Mouse (Mus musculus): Measurements from ENCODE around the gene Cmss1. TPM values are rescaled to one million over a fixed set of nuclear protein-coding genes. Genes with fewer than 3 reads are reported as not detected.

Gene Cmss1
- polyA plus RNA-seq, 1 experiment from 2014 or later = 50.4 TPM

DNA sequence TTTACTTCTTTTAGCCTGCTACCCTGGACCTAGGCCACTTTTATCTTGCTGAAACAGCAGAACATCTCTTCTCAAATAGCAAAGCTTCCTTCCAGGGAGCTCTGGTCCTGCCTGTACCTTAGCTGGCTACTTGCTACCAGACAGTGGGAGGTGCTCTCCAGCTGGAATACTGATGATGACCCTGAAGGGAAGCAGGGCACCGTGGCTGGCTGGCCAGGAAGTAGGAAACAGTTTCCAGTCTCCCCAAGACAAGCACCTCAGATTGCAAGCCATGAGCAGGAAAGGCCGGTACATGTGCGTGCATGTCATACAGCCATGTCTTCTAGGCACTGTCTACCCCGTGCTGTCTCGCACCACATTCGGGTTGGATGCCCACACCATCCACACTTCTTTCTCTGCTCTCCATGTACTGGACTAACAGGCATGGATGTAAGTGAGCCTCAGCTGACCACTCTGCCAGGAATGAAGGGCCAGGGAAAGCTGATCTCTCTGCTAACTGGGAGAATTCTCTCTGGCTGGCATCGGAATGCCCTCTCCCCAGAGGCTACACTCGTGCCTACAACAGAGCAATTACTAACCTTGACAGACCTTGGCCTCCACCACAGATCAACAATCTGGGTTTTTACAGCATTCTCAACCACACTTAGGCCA lies 236.7 kb downstream of the Cmss1 start:
- no peaks in the 10 kb centered on the region for H3K36me3 ChIP-seq (ENCODE audit: control insufficient read depth, insufficient read depth, low read length)
- no peak overlapping the region for H3K9ac ChIP-seq (replicated peaks; ENCODE audit: low read depth, low read length)
- no peak overlapping the region for H3K4me3 ChIP-seq (ENCODE audit: low read depth, low read length)
- H3K9me3 ChIP-seq (ENCODE audit: control insufficient read depth, low read depth, low read length) = no peaks in the 10 kb centered on the region
- H3K27me3 ChIP-seq (ENCODE audit: control insufficient read depth, insufficient read depth, low read length) = no peaks in the 10 kb centered on the region
- H3K27ac ChIP-seq (ENCODE audit: low read length) = no peak overlapping the region
- WGBS = 78% methylated on average over 8 of the region's 8 CpGs
- H3K4me2 ChIP-seq (replicated peaks; ENCODE audit: low read depth, low read length) = no peak overlapping the region
- ATAC-seq (ENCODE audit: insufficient number of reproducible peaks, insufficient read depth, low FRiP score, low read depth) = no peak
- peaks cover 5% of the 10 kb centered on the region; the same call in 1 of the 2 replicates for H3K4me1 ChIP-seq (ENCODE audit: control insufficient read depth, insufficient read depth, low read length)

DNA sequence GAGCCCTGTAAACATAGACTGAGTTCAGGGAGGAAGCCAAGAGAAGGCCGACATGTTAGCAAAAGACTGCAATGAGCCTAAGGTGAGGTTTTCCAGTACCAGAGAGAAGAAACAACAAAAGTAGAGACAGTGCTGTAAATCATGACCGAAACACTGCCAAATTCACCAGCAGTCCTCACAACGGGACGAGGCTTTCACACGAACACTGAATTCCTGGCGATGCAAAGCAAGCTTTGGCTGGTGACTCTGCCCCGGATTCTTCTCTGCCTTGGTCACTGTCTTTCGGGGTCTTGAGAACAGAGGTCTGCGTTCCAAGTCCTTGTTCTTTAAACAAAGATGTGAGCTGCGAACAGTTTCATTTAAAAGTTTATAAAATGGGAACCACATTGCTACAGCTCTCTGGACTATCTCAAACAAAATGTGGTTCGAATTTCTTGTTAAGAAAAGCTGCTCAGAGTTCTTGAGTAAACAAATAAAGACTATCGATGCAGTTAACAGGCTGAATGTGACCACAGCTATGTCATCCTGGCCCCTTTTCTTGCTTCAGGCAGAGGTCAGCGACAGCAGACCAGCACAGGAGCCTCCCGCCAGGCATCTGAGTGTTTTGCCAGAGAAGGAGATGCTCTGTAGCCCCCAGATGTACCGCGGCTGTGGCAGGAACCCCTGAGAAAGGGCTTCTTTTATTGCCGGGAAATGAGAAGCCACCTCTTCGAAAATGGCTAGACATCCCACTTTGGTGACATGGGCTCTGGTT lies 239.5 kb downstream of the Cmss1 start:
- no peak; the same call in 1 of the 2 replicates for ATAC-seq (ENCODE audit: insufficient number of reproducible peaks, insufficient read depth, low FRiP score, low read depth)
- Histone ChIP-seq H3K36me3 (ENCODE audit: control insufficient read depth, insufficient read depth, low read length) (no peaks in the 10 kb centered on the region), H3K4me3 (ENCODE audit: low read depth, low read length) (no peak overlapping the region), H3K27me3 (ENCODE audit: control insufficient read depth, insufficient read depth, low read length) (no peaks in the 10 kb centered on the region), H3K9ac (replicated peaks; ENCODE audit: low read depth, low read length) (no peak overlapping the region), H3K27ac (ENCODE audit: low read length) (peak overlapping the region; percentile 72; the same call in 1 of the 2 replicates), H3K4me2 (replicated peaks; ENCODE audit: low read depth, low read length) (0 out of 2 replicates have a peak overlapping the region, but pooled peaks have one; percentile 8), H3K9me3 (ENCODE audit: control insufficient read depth, low read depth, low read length) (no peaks in the 10 kb centered on the region), H3K4me1 (ENCODE audit: control insufficient read depth, insufficient read depth, low read length) (peaks cover 11% of the 10 kb centered on the region)
- WGBS = 36% methylated on average over 18 of the region's 18 CpGs

DNA sequence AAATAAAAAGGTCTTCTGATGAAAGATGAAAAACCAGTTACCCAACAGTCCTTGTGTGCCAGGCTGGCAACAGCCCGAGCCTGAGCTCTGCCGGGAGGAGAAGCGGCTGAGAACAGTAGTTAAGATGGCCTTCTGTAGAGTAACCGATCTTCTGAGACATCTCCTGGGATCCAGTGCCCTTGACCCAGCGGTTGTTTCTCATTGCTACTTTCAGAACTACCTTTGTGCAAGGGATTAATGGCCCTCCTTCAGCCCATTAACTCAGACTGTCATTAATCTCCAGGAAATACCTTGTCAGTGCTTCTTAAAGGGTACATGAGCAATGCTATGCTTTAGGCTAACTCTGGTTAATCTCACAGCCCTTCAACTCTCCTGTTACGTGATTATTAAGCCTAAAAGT lies 240.5 kb downstream of the Cmss1 start:
- no peak overlapping the region for H3K4me3 ChIP-seq (ENCODE audit: low read depth, low read length)
- H3K27ac ChIP-seq (ENCODE audit: low read length) = no peak overlapping the region; the same call in 1 of the 2 replicates
- H3K4me2 ChIP-seq (replicated peaks; ENCODE audit: low read depth, low read length) = no peak overlapping the region
- no peak overlapping the region for H3K9ac ChIP-seq (replicated peaks; ENCODE audit: low read depth, low read length)
- H3K4me1 ChIP-seq (ENCODE audit: control insufficient read depth, insufficient read depth, low read length) = peaks cover 11% of the 10 kb centered on the region
- WGBS = 21% methylated on average over 6 of the region's 6 CpGs
- H3K36me3 ChIP-seq (ENCODE audit: control insufficient read depth, insufficient read depth, low read length) = no peaks in the 10 kb centered on the region
- no peak for ATAC-seq (ENCODE audit: insufficient number of reproducible peaks, insufficient read depth, low FRiP score, low read depth)
- no peaks in the 10 kb centered on the region for H3K27me3 ChIP-seq (ENCODE audit: control insufficient read depth, insufficient read depth, low read length)
- no peaks in the 10 kb centered on the region for H3K9me3 ChIP-seq (ENCODE audit: control insufficient read depth, low read depth, low read length)

DNA sequence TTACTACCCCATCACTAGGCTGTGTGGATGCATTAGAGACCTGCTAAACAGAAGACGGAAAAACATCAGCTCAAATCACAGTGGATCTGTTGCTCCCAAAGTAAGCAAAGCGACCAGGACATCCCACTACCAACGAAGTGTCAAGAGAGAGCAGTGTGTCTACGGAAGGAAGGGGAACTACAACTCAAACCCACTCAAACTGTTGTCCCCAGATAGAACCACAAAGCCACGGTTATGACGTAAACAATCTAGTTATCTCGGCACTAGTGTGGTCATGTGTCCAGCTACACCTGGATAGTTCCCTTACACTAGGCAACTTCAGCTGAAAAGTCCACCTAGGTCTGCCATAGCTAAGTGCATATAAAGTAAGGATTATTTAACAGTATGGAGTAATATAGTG lies 242.2 kb downstream of the Cmss1 start:
- Histone ChIP-seq H3K27ac (ENCODE audit: low read length) (no peak overlapping the region), H3K9me3 (ENCODE audit: control insufficient read depth, low read depth, low read length) (no peaks in the 10 kb centered on the region), H3K4me2 (replicated peaks; ENCODE audit: low read depth, low read length) (no peak overlapping the region), H3K27me3 (ENCODE audit: control insufficient read depth, insufficient read depth, low read length) (no peaks in the 10 kb centered on the region), H3K9ac (replicated peaks; ENCODE audit: low read depth, low read length) (no peak overlapping the region), H3K36me3 (ENCODE audit: control insufficient read depth, insufficient read depth, low read length) (no peaks in the 10 kb centered on the region), H3K4me3 (ENCODE audit: low read depth, low read length) (no peak overlapping the region), H3K4me1 (ENCODE audit: control insufficient read depth, insufficient read depth, low read length) (peaks cover 11% of the 10 kb centered on the region)
- 70% methylated on average over 7 of the region's 7 CpGs for WGBS
- no peak for ATAC-seq (ENCODE audit: insufficient number of reproducible peaks, insufficient read depth, low FRiP score, low read depth)

DNA sequence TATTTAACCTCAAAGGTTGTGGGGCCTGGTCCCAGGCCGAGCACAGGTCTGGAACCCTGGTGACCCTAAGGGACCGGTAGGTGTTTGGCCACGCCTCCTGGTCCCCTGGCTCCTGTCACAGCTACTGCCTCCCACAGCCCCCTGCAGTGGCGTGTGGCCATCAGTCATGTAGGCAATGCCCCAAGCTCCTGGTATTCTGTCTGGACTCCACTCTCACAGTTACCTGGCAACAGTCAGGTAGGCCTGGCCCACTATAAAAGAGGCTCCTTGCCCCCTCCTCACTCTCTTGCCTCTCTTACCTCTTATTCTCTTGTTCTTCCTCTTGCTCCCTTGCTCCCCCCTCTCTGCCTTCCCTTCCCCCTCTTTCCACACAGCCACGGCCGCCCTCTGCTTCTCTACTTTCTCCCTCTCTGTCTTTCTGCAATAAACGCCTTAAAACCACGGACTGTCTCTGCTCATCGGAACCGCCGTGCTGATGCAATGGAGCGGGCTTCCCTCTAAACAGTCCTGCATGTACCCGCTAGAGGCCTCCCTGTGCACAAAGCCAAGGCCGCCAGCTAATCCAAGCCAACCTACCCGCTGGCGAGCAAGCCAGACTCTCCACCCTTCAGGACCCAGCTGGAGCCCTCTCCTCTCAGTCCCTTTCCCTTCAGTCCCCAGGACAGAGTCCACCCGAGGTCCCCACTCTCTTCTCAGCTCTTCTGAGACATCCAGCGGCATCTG lies 243.8 kb downstream of the Cmss1 start:
- Histone ChIP-seq H3K27me3 (ENCODE audit: control insufficient read depth, insufficient read depth, low read length) (no peaks in the 10 kb centered on the region), H3K4me2 (replicated peaks; ENCODE audit: low read depth, low read length) (peak overlapping the region; percentile 23; the same call in 1 of the 2 replicates), H3K9ac (replicated peaks; ENCODE audit: low read depth, low read length) (no peak overlapping the region), H3K4me3 (ENCODE audit: low read depth, low read length) (no peak overlapping the region), H3K9me3 (ENCODE audit: control insufficient read depth, low read depth, low read length) (no peaks in the 10 kb centered on the region), H3K27ac (ENCODE audit: low read length) (no peak overlapping the region), H3K36me3 (ENCODE audit: control insufficient read depth, insufficient read depth, low read length) (no peaks in the 10 kb centered on the region), H3K4me1 (ENCODE audit: control insufficient read depth, insufficient read depth, low read length) (peaks cover 11% of the 10 kb centered on the region)
- WGBS = 33% methylated on average over 18 of the region's 18 CpGs
- ATAC-seq (ENCODE audit: insufficient number of reproducible peaks, insufficient read depth, low FRiP score, low read depth) = peak; percentile 83; the same call in 1 of the 2 replicates

DNA sequence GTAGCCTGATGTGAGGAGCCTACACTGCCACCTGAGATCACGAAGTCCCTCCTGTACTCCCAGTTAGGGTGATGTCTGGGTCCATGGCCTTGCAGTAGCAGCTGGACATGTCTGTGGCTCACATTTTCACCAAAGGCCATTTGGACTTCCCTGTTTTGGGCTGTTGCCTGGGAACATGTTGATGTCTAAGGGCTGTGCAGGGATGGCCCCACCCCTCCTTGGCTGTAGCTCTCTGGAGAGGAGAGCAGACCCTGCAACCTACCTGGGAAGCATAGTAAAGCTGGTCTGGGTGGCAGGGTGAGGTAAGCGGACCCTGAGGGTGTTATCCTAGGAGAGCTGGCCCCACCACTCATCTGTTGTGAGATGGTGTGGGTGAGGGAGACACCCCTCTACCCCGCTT lies 245.9 kb downstream of the Cmss1 start:
- Histone ChIP-seq H3K27me3 (ENCODE audit: control insufficient read depth, insufficient read depth, low read length) (no peaks in the 10 kb centered on the region), H3K27ac (ENCODE audit: low read length) (no peak overlapping the region), H3K4me2 (replicated peaks; ENCODE audit: low read depth, low read length) (no peak overlapping the region), H3K9ac (replicated peaks; ENCODE audit: low read depth, low read length) (no peak overlapping the region), H3K36me3 (ENCODE audit: control insufficient read depth, insufficient read depth, low read length) (no peaks in the 10 kb centered on the region), H3K9me3 (ENCODE audit: control insufficient read depth, low read depth, low read length) (no peaks in the 10 kb centered on the region), H3K4me1 (ENCODE audit: control insufficient read depth, insufficient read depth, low read length) (peaks cover 6% of the 10 kb centered on the region), H3K4me3 (ENCODE audit: low read depth, low read length) (no peak overlapping the region)
- ATAC-seq (ENCODE audit: insufficient number of reproducible peaks, insufficient read depth, low FRiP score, low read depth) = no peak
- 98% methylated on average over 3 of the region's 3 CpGs for WGBS

DNA sequence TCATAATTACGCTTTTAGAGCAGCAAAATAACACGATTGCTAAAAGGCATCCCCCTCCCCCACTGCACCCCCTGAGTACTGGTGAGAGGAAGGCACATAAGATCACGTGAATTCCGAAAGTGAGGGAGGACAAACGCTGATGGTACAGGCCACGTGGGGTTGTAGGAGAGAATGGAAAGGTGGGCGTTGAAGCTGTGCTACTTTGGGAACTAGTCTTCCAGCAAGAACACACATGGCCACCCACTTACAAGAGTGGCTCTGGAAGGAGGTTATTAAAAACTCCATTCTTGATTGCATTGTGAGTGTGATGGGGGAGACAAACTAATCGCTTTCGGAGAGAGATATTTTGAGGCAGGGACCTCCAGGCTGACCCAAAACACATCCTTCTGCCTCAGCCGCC lies 247.4 kb downstream of the Cmss1 start:
- Histone ChIP-seq H3K4me2 (replicated peaks; ENCODE audit: low read depth, low read length) (no peak overlapping the region), H3K36me3 (ENCODE audit: control insufficient read depth, insufficient read depth, low read length) (no peaks in the 10 kb centered on the region), H3K9me3 (ENCODE audit: control insufficient read depth, low read depth, low read length) (no peaks in the 10 kb centered on the region), H3K27ac (ENCODE audit: low read length) (no peak overlapping the region), H3K4me1 (ENCODE audit: control insufficient read depth, insufficient read depth, low read length) (peaks cover 6% of the 10 kb centered on the region), H3K27me3 (ENCODE audit: control insufficient read depth, insufficient read depth, low read length) (no peaks in the 10 kb centered on the region), H3K4me3 (ENCODE audit: low read depth, low read length) (no peak overlapping the region), H3K9ac (replicated peaks; ENCODE audit: low read depth, low read length) (no peak overlapping the region)
- no peak for ATAC-seq (ENCODE audit: insufficient number of reproducible peaks, insufficient read depth, low FRiP score, low read depth)
- 90% methylated on average over 10 of the region's 10 CpGs for WGBS

DNA sequence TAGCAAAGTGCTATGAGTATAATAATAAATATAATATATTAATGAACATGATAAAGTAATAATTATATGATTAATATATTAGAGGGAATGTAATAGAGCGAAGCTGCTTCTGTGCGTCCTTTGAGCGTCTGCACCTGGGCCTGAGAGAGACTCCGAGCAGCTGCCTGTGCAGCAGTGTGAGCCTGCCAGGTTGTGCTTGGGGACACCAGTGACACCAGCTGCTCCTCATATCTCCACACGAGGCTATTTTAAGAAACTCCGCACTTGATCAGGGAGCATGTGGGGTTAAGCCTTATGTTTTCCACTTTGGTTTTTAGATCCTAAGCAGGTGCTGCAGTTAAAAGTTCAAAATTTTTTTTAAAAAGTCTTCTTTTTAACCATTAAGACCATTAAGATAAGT lies 249.7 kb downstream of the Cmss1 start:
- Histone ChIP-seq H3K36me3 (ENCODE audit: control insufficient read depth, insufficient read depth, low read length) (no peaks in the 10 kb centered on the region), H3K4me1 (ENCODE audit: control insufficient read depth, insufficient read depth, low read length) (no peaks in the 10 kb centered on the region), H3K4me2 (replicated peaks; ENCODE audit: low read depth, low read length) (no peak overlapping the region), H3K9me3 (ENCODE audit: control insufficient read depth, low read depth, low read length) (no peaks in the 10 kb centered on the region), H3K27ac (ENCODE audit: low read length) (no peak overlapping the region), H3K27me3 (ENCODE audit: control insufficient read depth, insufficient read depth, low read length) (no peaks in the 10 kb centered on the region), H3K9ac (replicated peaks; ENCODE audit: low read depth, low read length) (no peak overlapping the region), H3K4me3 (ENCODE audit: low read depth, low read length) (no peak overlapping the region)
- no peak for ATAC-seq (ENCODE audit: insufficient number of reproducible peaks, insufficient read depth, low FRiP score, low read depth)
- WGBS = 85% methylated on average over 6 of the region's 6 CpGs
